Mouse (Mus musculus) cerebellum, postnatal 10 days (tissue): ENCODE measurements around the gene Dera.

Source experiments
- DNase-seq, 2 experiments: peaks; one replicate each; pipeline ENCODE4 v3.0.0; 2021; ENCODE audit warnings: mixed read lengths in 2 of 2

Gene Dera

GRCm38 (mm10) chr6:137757891-137758290 is 3.5 kb downstream of the Dera start:
- no peak for DNase-seq

GRCm38 (mm10) chr6:137759681-137760080 is 5.3 kb downstream of the Dera start:
- no peak for DNase-seq

- DNase-seq, result no peak
Measured at GRCm38 (mm10) chr6:137760966-137761365, 6.6 kb downstream of the Dera start.

GRCm38 (mm10) chr6:137764572-137765210 is 10.3 kb downstream of the Dera start:
- DNase-seq, result no peak

GRCm38 (mm10) chr6:137766177-137766576 is 11.8 kb downstream of the Dera start:
- DNase-seq, result no peak

- DNase-seq, result no peak
Measured at GRCm38 (mm10) chr6:137771621-137772250, 17.4 kb downstream of the Dera start.

- no peak for DNase-seq
Measured at GRCm38 (mm10) chr6:137772918-137773636, 18.7 kb downstream of the Dera start.

- no peak for DNase-seq
Measured at GRCm38 (mm10) chr6:137773637-137774028, 19.3 kb downstream of the Dera start.

GRCm38 (mm10) chr6:137774166-137774565 is 19.8 kb downstream of the Dera start:
- no peak for DNase-seq

GRCm38 (mm10) chr6:137775159-137775558 is 20.8 kb downstream of the Dera start:
- no peak for DNase-seq

GRCm38 (mm10) chr6:137776981-137777380 is 22.6 kb downstream of the Dera start:
- DNase-seq, result no peak

GRCm38 (mm10) chr6:137783899-137784637 is 29.7 kb downstream of the Dera start:
- DNase-seq, result no peak

GRCm38 (mm10) chr6:137788976-137789590 is 34.7 kb downstream of the Dera start:
- no peak for DNase-seq

GRCm38 (mm10) chr6:137789658-137790057 is 35.3 kb downstream of the Dera start:
- no peak for DNase-seq

GRCm38 (mm10) chr6:137795494-137795893 is 41.1 kb downstream of the Dera start:
- DNase-seq, result no peak

GRCm38 (mm10) chr6:137796596-137797567 is 42.5 kb downstream of the Dera start:
- DNase-seq, result peak; percentile 39 to 52

GRCm38 (mm10) chr6:137799253-137799652 is 44.9 kb downstream of the Dera start:
- no peak for DNase-seq

GRCm38 (mm10) chr6:137803456-137804005 is 49.2 kb downstream of the Dera start:
- no peak for DNase-seq

GRCm38 (mm10) chr6:137804121-137804520 is 49.8 kb downstream of the Dera start:
- DNase-seq, result no peak

GRCm38 (mm10) chr6:137804606-137805005 is 50.3 kb downstream of the Dera start:
- no peak for DNase-seq

- DNase-seq, result no peak
Measured at GRCm38 (mm10) chr6:137806342-137806741, 52.0 kb downstream of the Dera start.
